Mouse (Mus musculus) G1E (cell line): ENCODE measurements around the gene Hrh2. TPM values are rescaled to one million over a fixed set of nuclear protein-coding genes. Genes with fewer than 3 reads are reported as not detected.

Experiments
- ATAC-seq: 2 replicates; pipeline ENCODE4 v1.8.0; 2016; ENCODE audit warnings: mild to moderate bottlenecking; ENCODE audit not compliant: insufficient number of reproducible peaks, poor library complexity, low FRiP score, severe bottlenecking; ENCODE audit errors: extremely low read depth
- DNase-seq: peaks from one replicate; pipeline ENCODE4 v3.0.0; 2012; ENCODE audit warnings: low spot score
- H3K27me3 ChIP-seq: 2 replicates; pipeline ENCODE4 v1.6.1; 2012; ENCODE audit warnings: mild to moderate bottlenecking, low read length, inconsistent platforms; ENCODE audit not compliant: insufficient read depth
- H3K36me3 ChIP-seq: replicated peaks from 2 replicates; pipeline ENCODE3; 2012; ENCODE audit warnings: mild to moderate bottlenecking, inconsistent platforms
- H3K4me1 ChIP-seq: 2 replicates; pipeline ENCODE4 v1.6.1; 2012; ENCODE audit warnings: low read depth, low read length, inconsistent platforms, mixed read lengths; ENCODE audit not compliant: insufficient read depth
- H3K4me3 ChIP-seq: 2 replicates; pipeline ENCODE4 v1.5.1; 2012; ENCODE audit warnings: low read depth, mild to moderate bottlenecking, inconsistent platforms, low read length, moderate library complexity, mixed read lengths
- H3K9me3 ChIP-seq: replicated peaks from 2 replicates; pipeline ENCODE4 v1.6.1; 2012; ENCODE audit warnings: inconsistent platforms
- CTCF ChIP-seq: IDR thresholded peaks from 2 replicates; pipeline ENCODE4 v1.5.1; 2012; ENCODE audit warnings: low read depth, low read length, inconsistent platforms, mixed read lengths
- GATA1 ChIP-seq: IDR thresholded peaks from 2 replicates; pipeline ENCODE4 v1.6.1; 2012; ENCODE audit warnings: borderline replicate concordance, low read length, inconsistent platforms, mixed read lengths
- GATA2 ChIP-seq: IDR thresholded peaks from 2 replicates; pipeline ENCODE4 v1.6.1; 2012; ENCODE audit warnings: low read depth, low read length, inconsistent platforms, borderline replicate concordance
- POLR2AphosphoS5 ChIP-seq: IDR thresholded peaks from 2 replicates; pipeline ENCODE4 v1.6.1; 2012; ENCODE audit warnings: low read depth, low read length, inconsistent platforms; ENCODE audit not compliant: insufficient replicate concordance
- TAL1 ChIP-seq: conservative IDR thresholded peaks from 2 replicates; pipeline ENCODE4 v1.6.1; 2012; ENCODE audit warnings: low read depth, low read length, inconsistent platforms, mixed read lengths
- polyA plus RNA-seq: library from polyadenylated mRNA; stranded (reverse); fragments of >175 nt; gene quantifications from 2 replicates; pipeline ENCODE4 v1.2.3, GENCODE M21; 2012
- total RNA-seq, 2 experiments: library from RNA; stranded (forward) in 1 of 2; stranded (reverse) in 1 of 2; fragments of 200-1000 nt in 1 of 2; fragments of >200 nt in 1 of 2; fragmentation: Nextera tagmentation in 1 of 2; gene quantifications; 2 replicates each; pipeline ENCODE4 v1.2.3; 2014 to 2017

Hrh2 gene
- total and polyA plus RNA-seq, 3 experiments = 0.05 TPM; not detected in 2

GRCm38 (mm10) chr13:54231868-54232267 lies 39.9 kb downstream of the Hrh2 start:
- DNase-seq = no peak
- Histone ChIP-seq H3K36me3 (no peaks in the 10 kb centered on the region), H3K4me1 (no peaks in the 10 kb centered on the region), H3K4me3 (no peak overlapping the region), H3K9me3 (peaks cover 8% of the 10 kb centered on the region; the same call in 1 of the 2 replicates), H3K27me3 (no peaks in the 10 kb centered on the region)
- no peak for ATAC-seq
- TF ChIP-seq POLR2AphosphoS5 (no peak), CTCF (no peak), GATA1 (no peak), GATA2 (no peak), TAL1 (no peak)

- ATAC-seq = no peak
- Histone ChIP-seq H3K27me3 (no peaks in the 10 kb centered on the region), H3K4me1 (no peaks in the 10 kb centered on the region), H3K4me3 (no peak overlapping the region), H3K36me3 (no peaks in the 10 kb centered on the region), H3K9me3 (peaks cover 15% of the 10 kb centered on the region)
- no peak for TF ChIP-seq GATA2
- no peak for TF ChIP-seq CTCF
- TF ChIP-seq GATA1 = no peak
- TF ChIP-seq TAL1 = no peak
- no peak for TF ChIP-seq POLR2AphosphoS5
- no peak for DNase-seq
Measured at GRCm38 (mm10) chr13:54237512-54237911, 45.6 kb downstream of the Hrh2 start.

GRCm38 (mm10) chr13:54238585-54239323 lies 46.8 kb downstream of the Hrh2 start:
- H3K4me3 ChIP-seq = no peak overlapping the region
- ATAC-seq (no peak), DNase-seq (no peak)
- no peaks in the 10 kb centered on the region for H3K4me1 ChIP-seq
- TF ChIP-seq POLR2AphosphoS5 = no peak
- TF ChIP-seq CTCF = no peak
- no peak for TF ChIP-seq GATA2
- TF ChIP-seq GATA1 = no peak
- TF ChIP-seq TAL1 = no peak
- H3K27me3 ChIP-seq = no peaks in the 10 kb centered on the region
- no peaks in the 10 kb centered on the region for H3K36me3 ChIP-seq
- H3K9me3 ChIP-seq = peaks cover 15% of the 10 kb centered on the region

DNA sequence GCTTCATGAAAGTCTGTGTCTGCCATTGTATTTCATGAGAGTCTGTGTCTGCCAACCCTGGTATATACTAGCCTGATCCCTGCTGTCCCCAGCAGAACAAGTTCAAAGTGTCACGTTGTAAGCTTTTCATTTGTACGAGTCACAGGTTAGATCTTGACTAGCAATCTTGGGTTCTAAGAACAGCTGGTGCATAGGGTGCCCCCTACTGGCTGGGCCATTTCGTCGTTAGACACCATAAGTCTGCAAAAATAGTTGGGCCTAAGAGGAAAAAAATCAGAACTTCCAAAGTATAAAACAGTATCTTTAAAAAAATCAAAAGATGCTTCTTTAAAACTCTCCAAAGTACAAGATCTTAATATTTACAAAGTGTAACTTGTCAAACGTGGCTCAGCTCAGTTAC lies 50.5 kb downstream of the Hrh2 start:
- ATAC-seq = no peak
- Histone ChIP-seq H3K36me3 (no peaks in the 10 kb centered on the region), H3K4me3 (no peak overlapping the region), H3K27me3 (no peaks in the 10 kb centered on the region), H3K4me1 (no peaks in the 10 kb centered on the region), H3K9me3 (peaks cover 18% of the 10 kb centered on the region)
- TF ChIP-seq POLR2AphosphoS5 (no peak), TAL1 (no peak), GATA1 (no peak), CTCF (no peak), GATA2 (no peak)
- no peak for DNase-seq

DNA sequence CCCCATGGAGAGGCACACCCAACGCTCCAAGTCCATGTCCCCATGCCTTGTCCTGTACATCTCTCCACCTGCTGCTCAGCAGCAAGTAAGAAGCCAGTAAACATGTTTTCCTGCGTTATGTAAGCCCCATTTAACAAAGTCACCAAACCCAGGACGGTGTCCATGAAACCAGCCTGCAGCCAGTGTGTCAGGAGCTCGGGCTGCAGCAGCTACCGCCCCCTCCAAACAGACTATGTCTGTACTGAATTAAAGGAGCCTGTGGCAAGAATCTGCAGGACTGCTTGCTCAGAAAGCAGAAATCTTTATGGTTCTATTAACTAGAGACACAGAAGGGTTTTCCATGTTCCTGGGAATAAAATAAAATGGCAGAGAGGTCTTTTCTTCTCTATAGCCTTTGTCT lies 53.3 kb downstream of the Hrh2 start:
- ATAC-seq (no peak), DNase-seq (no peak)
- Histone ChIP-seq H3K4me3 (no peak overlapping the region), H3K27me3 (no peaks in the 10 kb centered on the region), H3K4me1 (no peaks in the 10 kb centered on the region), H3K36me3 (no peaks in the 10 kb centered on the region), H3K9me3 (peaks cover 10% of the 10 kb centered on the region)
- no peak for TF ChIP-seq TAL1
- TF ChIP-seq POLR2AphosphoS5 = no peak
- TF ChIP-seq GATA1 = no peak
- no peak for TF ChIP-seq CTCF
- no peak for TF ChIP-seq GATA2

DNA sequence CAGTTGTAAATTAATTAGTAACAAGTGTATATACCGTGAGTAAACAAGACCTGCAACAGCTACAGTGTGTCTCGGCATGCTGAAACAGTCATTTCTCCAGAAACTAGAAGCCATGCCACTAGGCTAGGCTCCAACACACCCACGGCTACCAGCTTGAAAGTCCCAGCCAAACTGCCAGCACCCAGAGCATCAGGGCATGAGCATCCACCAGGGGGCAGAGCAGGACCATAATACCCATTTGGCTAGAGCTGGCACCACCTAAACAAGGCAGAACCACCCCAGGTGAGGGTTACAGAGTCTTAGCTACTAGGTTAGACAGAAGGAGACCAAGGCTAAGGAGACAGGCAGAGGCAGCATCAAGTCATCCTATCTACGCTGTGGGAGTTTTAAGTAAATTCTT lies 55.6 kb downstream of the Hrh2 start:
- Histone ChIP-seq H3K27me3 (no peaks in the 10 kb centered on the region), H3K36me3 (no peaks in the 10 kb centered on the region), H3K4me1 (no peaks in the 10 kb centered on the region), H3K4me3 (no peak overlapping the region), H3K9me3 (peaks cover 13% of the 10 kb centered on the region)
- no peak for ATAC-seq
- DNase-seq = peak; percentile 8
- TF ChIP-seq TAL1 = no peak
- TF ChIP-seq GATA1 = no peak
- TF ChIP-seq GATA2 = no peak
- no peak for TF ChIP-seq POLR2AphosphoS5
- no peak for TF ChIP-seq CTCF

GRCm38 (mm10) chr13:54248436-54248995 lies 56.6 kb downstream of the Hrh2 start:
- DNase-seq = no peak
- H3K9me3 ChIP-seq = peaks cover 19% of the 10 kb centered on the region
- no peak for TF ChIP-seq TAL1
- no peak for TF ChIP-seq GATA1
- no peak for TF ChIP-seq CTCF
- TF ChIP-seq GATA2 = no peak
- no peak for TF ChIP-seq POLR2AphosphoS5
- no peaks in the 10 kb centered on the region for H3K4me1 ChIP-seq
- no peak overlapping the region for H3K4me3 ChIP-seq
- H3K36me3 ChIP-seq = no peaks in the 10 kb centered on the region
- no peak for ATAC-seq
- H3K27me3 ChIP-seq = no peaks in the 10 kb centered on the region
